Mouse (Mus musculus): Measurements from ENCODE around the gene B3gnt3.

DNA sequence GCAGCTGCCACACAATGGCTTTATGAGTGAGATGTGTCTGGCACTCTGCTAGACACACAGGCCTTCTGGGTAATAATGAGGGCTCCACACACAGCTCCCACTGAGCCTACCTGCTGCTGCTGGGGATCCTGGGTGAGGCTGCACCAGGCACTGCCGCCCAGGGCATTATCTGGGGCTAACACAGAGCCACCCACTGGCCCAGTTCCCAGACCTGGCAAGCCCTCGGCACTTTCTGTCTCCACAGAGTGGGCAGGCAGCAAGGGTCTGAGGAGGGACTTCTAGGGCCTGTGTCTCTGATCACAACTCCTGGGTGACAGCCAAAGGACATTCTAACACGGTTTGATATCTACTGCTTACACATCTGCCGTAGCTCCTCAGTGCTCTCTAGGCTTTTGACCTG, 17.6 kb upstream of the B3gnt3 start:
- no peak for TF ChIP-seq CTCF (IDR thresholded peaks at IDR 0.05; ENCODE audit: extremely low read depth, insufficient read depth, low read length)
- TF ChIP-seq POLR2A (IDR thresholded peaks at IDR 0.05; ENCODE audit: extremely low read depth, insufficient read depth, low read length), result no peak

All from cortical plate, adult 2 months (tissue).